Mouse (Mus musculus) bone marrow, adult 2 months (tissue): ENCODE data around the gene Lmntd1.

ENCODE experiments used
- CTCF ChIP-seq: fragments of 200-500 bp; IDR thresholded peaks from 2 replicates; pipeline ENCODE4 v1.5.1; 2011; ENCODE audit warnings: low read length, control low read depth; ENCODE audit not compliant: control insufficient read depth, insufficient read depth
- POLR2A ChIP-seq: fragments of 200-500 bp; IDR thresholded peaks from 2 replicates; pipeline ENCODE4 v1.6.1; 2011; ENCODE audit warnings: low read depth, mild to moderate bottlenecking, control low read depth, low read length, borderline replicate concordance; ENCODE audit not compliant: control insufficient read depth

DNA sequence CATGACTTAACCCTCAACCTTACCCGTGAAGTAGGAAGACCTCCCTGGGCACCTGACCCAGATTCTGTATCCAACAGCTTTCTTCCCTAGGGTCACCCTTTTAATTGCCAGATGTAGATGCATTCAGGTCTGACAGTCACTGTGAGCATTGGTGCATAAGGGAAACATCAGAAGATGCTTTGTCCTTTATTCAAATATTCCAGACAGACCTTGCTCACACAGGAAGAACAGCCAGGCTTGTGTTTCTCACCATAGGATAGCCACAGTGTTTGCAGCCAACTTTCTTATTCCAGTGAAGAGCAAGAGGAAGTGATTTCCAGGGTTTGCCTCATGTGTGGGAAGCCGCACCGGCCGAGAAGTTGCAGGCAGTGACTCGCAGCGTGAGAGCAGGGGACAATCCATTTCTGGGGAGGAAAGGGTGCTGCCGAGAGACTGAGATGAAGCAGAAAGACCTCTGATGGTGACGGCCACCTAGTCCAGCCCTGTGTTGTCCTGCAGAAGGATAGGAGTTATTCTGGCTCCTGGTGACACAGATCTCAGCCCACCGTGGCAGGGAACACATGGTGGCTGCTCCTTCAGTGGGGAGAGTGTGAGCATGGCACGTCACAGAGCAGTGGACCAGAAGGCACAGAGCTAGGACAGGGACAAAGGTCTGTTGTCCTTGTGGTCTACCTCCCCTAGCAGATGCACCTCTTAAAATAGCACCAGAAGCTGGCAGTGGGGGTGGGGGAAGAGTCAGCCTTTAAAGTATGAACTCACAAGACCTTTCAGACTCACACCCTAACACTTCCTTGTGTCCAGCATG, 32.6 kb downstream of the Lmntd1 start:
- no peak for TF ChIP-seq POLR2A
- no peak for TF ChIP-seq CTCF
